Mouse (Mus musculus) CH12.LX (cell line): ENCODE measurements at regions not wholly inside any gene's neighbourhood (a gene's known extent, or its start where the extent isn't known, plus 50 kb on each side); places are given as distances from the start of the nearest gene placed in this dataset.

Experiments used
- CTCF ChIP-seq, 2 experiments: IDR thresholded peaks in 1 of 2; conservative IDR thresholded peaks in 1 of 2; 2 replicates each; pipeline ENCODE4 v1.5.1; 2011 to 2012; ENCODE audit warnings: low read depth in 2 of 2, low read length in 2 of 2, improper control_type of control experiment in 1 of 2, inconsistent platforms in 1 of 2, mild to moderate bottlenecking in 1 of 2, moderate library complexity in 1 of 2
- HCFC1 ChIP-seq: IDR thresholded peaks from 2 replicates; pipeline ENCODE4 v1.6.1; 2012; ENCODE audit warnings: low read depth, mild to moderate bottlenecking, inconsistent platforms, low read length, improper control_type of control experiment
- POLR2A ChIP-seq: IDR thresholded peaks from 2 replicates; pipeline ENCODE4 v1.6.1; 2011; ENCODE audit warnings: low read depth, mild to moderate bottlenecking, improper control_type of control experiment, low read length
- TBP ChIP-seq: conservative IDR thresholded peaks from 2 replicates; pipeline ENCODE4 v1.6.1; 2011; ENCODE audit warnings: low read depth, low read length, improper control_type of control experiment

DNA sequence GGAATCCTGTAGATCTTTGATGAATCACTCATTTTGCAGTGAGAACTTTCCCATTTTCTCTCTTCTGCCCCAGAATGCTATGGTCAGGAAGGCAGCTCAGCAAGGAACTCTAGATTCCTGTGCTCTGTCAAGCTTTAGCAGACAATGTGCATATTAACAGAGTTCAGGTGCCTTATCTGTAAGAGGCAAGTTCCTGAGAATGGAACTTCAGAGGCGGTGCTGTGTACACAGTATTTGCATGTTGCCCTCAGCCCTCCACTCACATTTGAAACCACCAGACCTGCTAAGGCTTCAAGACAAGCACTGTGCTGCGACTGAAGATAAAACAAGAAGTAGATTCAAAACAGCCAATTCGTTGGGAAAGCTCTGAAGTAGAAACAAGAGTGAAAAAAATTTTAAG, 66.8 kb upstream of the Slc35f4 start:
- TF ChIP-seq TBP (no peak), CTCF (conservative IDR thresholded peaks at IDR 0.05 in 1 of 2, IDR thresholded peaks at IDR 0.05 in 1 of 2; ENCODE audit: low read depth in 2 of 2, low read length in 2 of 2) (no peak), POLR2A (no peak), HCFC1 (no peak)
